Mouse (Mus musculus): ENCODE results near the gene Mthfd2. TPM values are rescaled to one million over a fixed set of nuclear protein-coding genes. Genes with fewer than 3 reads are reported as not detected.
"Not testable (repeated sequence)": the region's sequence is repeated elsewhere in the genome, so short reads cannot be mapped to it uniquely, and the experiment has no call there.

The Mthfd2 gene
- polyA plus RNA-seq, 1 experiment: 63.8 TPM

DNA sequence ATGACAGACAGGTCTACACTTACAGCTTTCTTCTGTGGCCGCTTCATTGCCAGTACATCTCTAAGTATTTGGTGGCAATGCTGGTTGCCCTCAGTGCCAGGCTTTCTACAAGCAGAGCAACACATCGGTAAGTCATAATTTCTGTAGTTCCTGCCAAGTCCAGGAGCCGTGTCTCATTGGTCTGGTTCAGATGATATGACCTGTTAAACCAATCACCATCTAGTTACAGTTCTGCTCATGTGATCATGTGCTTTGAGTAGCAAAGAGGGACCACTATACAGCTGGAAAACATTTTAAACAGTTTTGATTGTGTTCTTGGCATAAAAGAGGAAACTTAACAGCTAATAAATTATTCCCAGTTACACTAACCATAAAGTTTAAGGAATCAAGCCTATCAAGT, 22.2 kb upstream of the Mthfd2 start:
- H3K27me3 ChIP-seq (ENCODE audit: control insufficient read depth, insufficient read depth, low read length, poor library complexity, severe bottlenecking): no peaks in the 10 kb centered on the region
- TF ChIP-seq EP300 (IDR thresholded peaks at IDR 0.05; ENCODE audit: insufficient read depth, low read depth, low read length) (no peak), POLR2A (IDR thresholded peaks at IDR 0.05; ENCODE audit: insufficient read depth, low read length) (no peak), CTCF (IDR thresholded peaks at IDR 0.05; ENCODE audit: low read depth, low read length) (no peak)
- H3K27ac ChIP-seq (ENCODE audit: insufficient read depth, low read length): no peak overlapping the region; the same call in 1 of the 2 replicates
- H3K9me3 ChIP-seq (replicated peaks; ENCODE audit: control insufficient read depth, insufficient read depth, low read length, poor library complexity, severe bottlenecking): no peaks in the 10 kb centered on the region
- peaks cover 3% of the 10 kb centered on the region for H3K4me1 ChIP-seq (ENCODE audit: control insufficient read depth, insufficient read depth, low read length)
- H3K36me3 ChIP-seq (ENCODE audit: control insufficient read depth, insufficient read depth, low read length, poor library complexity, severe bottlenecking): peaks cover 1% of the 10 kb centered on the region
- no peak overlapping the region for H3K9ac ChIP-seq (ENCODE audit: low read depth, poor library complexity, severe bottlenecking)
- H3K4me3 ChIP-seq (ENCODE audit: low read depth, low read length): no peak overlapping the region

DNA sequence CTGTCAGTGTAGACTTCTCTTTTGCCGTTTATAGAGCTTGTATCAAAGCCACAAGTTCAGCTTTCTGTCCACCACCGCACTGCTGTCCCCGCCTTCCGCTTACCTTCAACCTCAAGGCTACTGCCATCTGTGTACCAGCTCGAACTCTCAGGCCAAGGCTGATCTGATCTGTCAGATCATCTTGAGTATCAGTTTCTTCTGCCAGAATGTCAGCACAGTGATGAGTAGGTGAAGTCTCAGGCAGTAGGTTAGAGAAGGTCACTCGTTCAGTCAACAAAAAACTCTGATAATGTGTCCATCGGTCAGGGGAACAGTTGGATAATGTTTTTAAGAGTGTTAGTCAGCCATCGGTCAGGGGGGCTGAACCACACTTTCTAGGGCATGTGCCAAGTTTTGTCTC, 19.6 kb upstream of the Mthfd2 start:
- H3K27me3 ChIP-seq (ENCODE audit: control insufficient read depth, insufficient read depth, low read length, poor library complexity, severe bottlenecking); H3K9ac ChIP-seq (ENCODE audit: low read depth, poor library complexity, severe bottlenecking); H3K4me3 ChIP-seq (ENCODE audit: low read depth, low read length); H3K4me1 ChIP-seq (ENCODE audit: control insufficient read depth, insufficient read depth, low read length); H3K27ac ChIP-seq (ENCODE audit: insufficient read depth, low read length); H3K9me3 ChIP-seq (replicated peaks; ENCODE audit: control insufficient read depth, insufficient read depth, low read length, poor library complexity, severe bottlenecking): not testable (repeated sequence)
- peaks cover 22% of the 10 kb centered on the region for H3K36me3 ChIP-seq (ENCODE audit: control insufficient read depth, insufficient read depth, low read length, poor library complexity, severe bottlenecking)

DNA sequence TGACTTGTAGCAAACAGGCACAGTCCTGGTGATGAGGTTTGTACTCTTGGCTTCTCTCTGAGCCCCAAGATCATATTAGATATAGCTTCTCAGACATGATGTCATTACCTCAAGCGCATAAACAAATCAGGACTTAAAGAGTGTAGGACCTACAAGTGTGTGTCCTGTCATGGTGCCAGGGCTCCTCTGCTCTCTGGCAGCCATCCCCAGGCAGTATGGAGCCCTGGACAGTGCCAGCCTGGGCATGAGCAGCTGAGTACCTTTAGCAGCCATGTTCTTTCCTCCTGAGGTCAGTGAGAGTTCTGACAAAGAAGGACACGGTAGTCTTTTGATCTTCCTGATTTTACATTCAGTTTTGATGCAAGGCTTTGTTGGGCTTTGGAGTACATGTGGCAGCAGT, 17.2 kb upstream of the Mthfd2 start:
- peaks cover 36% of the 10 kb centered on the region for H3K36me3 ChIP-seq (ENCODE audit: control insufficient read depth, insufficient read depth, low read length, poor library complexity, severe bottlenecking)

DNA sequence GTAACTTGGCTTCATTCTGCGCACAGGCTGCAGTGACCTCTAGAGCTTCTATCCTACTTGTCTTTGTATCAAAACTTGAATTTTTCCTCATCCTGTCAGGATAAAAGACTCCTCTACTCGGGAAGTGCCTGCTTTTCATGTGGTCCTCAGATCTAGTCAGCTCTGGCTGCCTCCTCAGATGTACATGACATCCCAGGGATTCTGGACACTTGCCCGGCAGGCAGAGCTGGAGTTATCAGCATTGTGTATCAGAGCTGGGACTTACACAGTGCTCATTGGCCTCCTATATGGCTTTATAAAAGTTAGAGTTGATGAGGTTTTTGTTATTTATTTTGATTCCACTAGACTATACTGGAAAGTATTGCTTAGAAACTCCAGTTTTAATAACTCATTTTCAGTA, 15.7 kb upstream of the Mthfd2 start:
- Histone ChIP-seq H3K27ac (ENCODE audit: insufficient read depth, low read length) (no peak overlapping the region), H3K9ac (ENCODE audit: low read depth, poor library complexity, severe bottlenecking) (no peak overlapping the region), H3K36me3 (ENCODE audit: control insufficient read depth, insufficient read depth, low read length, poor library complexity, severe bottlenecking) (peaks cover 38% of the 10 kb centered on the region), H3K9me3 (replicated peaks; ENCODE audit: control insufficient read depth, insufficient read depth, low read length, poor library complexity, severe bottlenecking) (no peaks in the 10 kb centered on the region), H3K4me1 (ENCODE audit: control insufficient read depth, insufficient read depth, low read length) (no peaks in the 10 kb centered on the region), H3K4me3 (ENCODE audit: low read depth, low read length) (no peak overlapping the region), H3K27me3 (ENCODE audit: control insufficient read depth, insufficient read depth, low read length, poor library complexity, severe bottlenecking) (no peaks in the 10 kb centered on the region)
- TF ChIP-seq EP300 (IDR thresholded peaks at IDR 0.05; ENCODE audit: insufficient read depth, low read depth, low read length) (no peak), CTCF (IDR thresholded peaks at IDR 0.05; ENCODE audit: low read depth, low read length) (no peak), POLR2A (IDR thresholded peaks at IDR 0.05; ENCODE audit: insufficient read depth, low read length) (no peak)

More for the DNA sequence above, 17.2 kb upstream of the Mthfd2 start:
- Histone ChIP-seq H3K4me3 (ENCODE audit: low read depth, low read length) (no peak overlapping the region), H3K27ac (ENCODE audit: insufficient read depth, low read length) (no peak overlapping the region), H3K9ac (ENCODE audit: low read depth, poor library complexity, severe bottlenecking) (no peak overlapping the region), H3K9me3 (replicated peaks; ENCODE audit: control insufficient read depth, insufficient read depth, low read length, poor library complexity, severe bottlenecking) (no peaks in the 10 kb centered on the region), H3K4me1 (ENCODE audit: control insufficient read depth, insufficient read depth, low read length) (no peaks in the 10 kb centered on the region), H3K27me3 (ENCODE audit: control insufficient read depth, insufficient read depth, low read length, poor library complexity, severe bottlenecking) (no peaks in the 10 kb centered on the region)
- TF ChIP-seq EP300 (IDR thresholded peaks at IDR 0.05; ENCODE audit: insufficient read depth, low read depth, low read length): no peak
- no peak for TF ChIP-seq CTCF (IDR thresholded peaks at IDR 0.05; ENCODE audit: low read depth, low read length)
- TF ChIP-seq POLR2A (IDR thresholded peaks at IDR 0.05; ENCODE audit: insufficient read depth, low read length): no peak

DNA sequence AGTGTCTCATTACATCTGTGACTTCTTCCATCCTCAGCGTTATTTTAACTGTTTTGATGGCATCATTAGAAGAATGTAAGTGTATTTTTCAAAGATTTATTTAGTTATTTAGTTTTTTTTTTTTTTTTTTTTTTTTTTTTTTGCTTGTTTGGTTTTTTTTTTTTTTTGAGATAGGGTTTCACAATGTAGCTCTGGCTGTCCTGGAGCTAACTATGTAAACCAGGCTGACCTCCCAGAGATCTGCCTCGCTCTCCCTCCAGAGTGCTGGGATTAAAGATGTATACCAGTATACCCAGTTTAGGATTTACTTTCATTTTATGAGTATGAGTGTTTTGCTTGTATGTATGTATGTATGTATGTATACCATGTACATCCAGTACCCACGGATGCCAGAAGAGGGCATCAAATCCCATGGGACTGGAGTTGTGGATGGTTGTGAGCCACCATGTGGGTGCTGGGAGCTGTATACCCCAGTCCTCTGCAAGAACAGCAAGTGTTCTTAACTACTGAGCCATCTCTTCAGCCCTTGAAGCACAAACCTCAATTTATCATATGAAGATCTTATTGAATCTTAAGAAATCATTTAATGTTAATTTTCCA, 2.0 kb upstream of the Mthfd2 start:
- H3K36me3 ChIP-seq (ENCODE audit: control insufficient read depth, insufficient read depth, low read length, poor library complexity, severe bottlenecking): peaks cover 31% of the 10 kb centered on the region
- H3K9ac ChIP-seq (ENCODE audit: low read depth, poor library complexity, severe bottlenecking): no peak overlapping the region
- TF ChIP-seq EP300 (IDR thresholded peaks at IDR 0.05; ENCODE audit: insufficient read depth, low read depth, low read length) (no peak), POLR2A (IDR thresholded peaks at IDR 0.05; ENCODE audit: insufficient read depth, low read length) (no peak), CTCF (IDR thresholded peaks at IDR 0.05; ENCODE audit: low read depth, low read length) (no peak)
- H3K9me3 ChIP-seq (replicated peaks; ENCODE audit: control insufficient read depth, insufficient read depth, low read length, poor library complexity, severe bottlenecking): no peaks in the 10 kb centered on the region
- no peaks in the 10 kb centered on the region for H3K27me3 ChIP-seq (ENCODE audit: control insufficient read depth, insufficient read depth, low read length, poor library complexity, severe bottlenecking)
- H3K4me3 ChIP-seq (ENCODE audit: low read depth, low read length): no peak overlapping the region
- no peaks in the 10 kb centered on the region for H3K4me1 ChIP-seq (ENCODE audit: control insufficient read depth, insufficient read depth, low read length)
- H3K27ac ChIP-seq (ENCODE audit: insufficient read depth, low read length): no peak overlapping the region

DNA sequence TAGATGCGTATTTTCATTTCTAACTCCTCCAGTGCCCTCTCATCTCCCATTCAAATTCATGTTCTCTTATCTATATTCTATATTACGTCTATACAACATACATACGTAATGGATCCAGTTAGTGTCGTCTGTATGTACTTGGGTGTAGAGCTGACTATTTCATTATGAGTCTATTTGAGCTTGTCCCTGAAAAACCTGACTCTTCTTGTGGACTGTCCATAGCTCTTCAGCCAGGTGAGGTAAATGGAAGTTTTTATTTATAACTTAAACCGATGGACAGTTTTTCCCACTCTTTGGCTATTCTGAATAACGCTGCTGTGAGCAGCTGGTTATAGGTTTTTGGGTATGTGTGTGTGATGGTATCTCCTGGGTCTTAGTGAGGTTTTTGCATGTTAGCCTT, 1.1 kb upstream of the Mthfd2 start:
- no peaks in the 10 kb centered on the region for H3K27me3 ChIP-seq (ENCODE audit: control insufficient read depth, insufficient read depth, low read length, poor library complexity, severe bottlenecking)
- H3K9ac ChIP-seq (ENCODE audit: low read depth, poor library complexity, severe bottlenecking): peak overlapping the region; percentile 93
- H3K4me3 ChIP-seq (ENCODE audit: low read depth, low read length): peak overlapping the region; percentile 100
- no peak for TF ChIP-seq EP300 (IDR thresholded peaks at IDR 0.05; ENCODE audit: insufficient read depth, low read depth, low read length)
- TF ChIP-seq CTCF (IDR thresholded peaks at IDR 0.05; ENCODE audit: low read depth, low read length): no peak
- TF ChIP-seq POLR2A (IDR thresholded peaks at IDR 0.05; ENCODE audit: insufficient read depth, low read length): no peak
- no peak overlapping the region for H3K27ac ChIP-seq (ENCODE audit: insufficient read depth, low read length)
- H3K4me1 ChIP-seq (ENCODE audit: control insufficient read depth, insufficient read depth, low read length): no peaks in the 10 kb centered on the region
- H3K36me3 ChIP-seq (ENCODE audit: control insufficient read depth, insufficient read depth, low read length, poor library complexity, severe bottlenecking): peaks cover 24% of the 10 kb centered on the region
- H3K9me3 ChIP-seq (replicated peaks; ENCODE audit: control insufficient read depth, insufficient read depth, low read length, poor library complexity, severe bottlenecking): no peaks in the 10 kb centered on the region

Data from ES-Bruce4 (cell line).